Mouse (Mus musculus): Measurements from ENCODE around the gene Olfr418. TPM values are rescaled to one million over a fixed set of nuclear protein-coding genes. Genes with fewer than 3 reads are reported as not detected.
"Not testable (repeated sequence)": the region's sequence is repeated elsewhere in the genome, so short reads cannot be mapped to it uniquely, and the experiment has no call there.

The Olfr418 gene
- not detected in 2 replicates for polyA plus RNA-seq (2014; fragmentation: Nextera tagmentation; extraction: Ambion mirVana)

DNA sequence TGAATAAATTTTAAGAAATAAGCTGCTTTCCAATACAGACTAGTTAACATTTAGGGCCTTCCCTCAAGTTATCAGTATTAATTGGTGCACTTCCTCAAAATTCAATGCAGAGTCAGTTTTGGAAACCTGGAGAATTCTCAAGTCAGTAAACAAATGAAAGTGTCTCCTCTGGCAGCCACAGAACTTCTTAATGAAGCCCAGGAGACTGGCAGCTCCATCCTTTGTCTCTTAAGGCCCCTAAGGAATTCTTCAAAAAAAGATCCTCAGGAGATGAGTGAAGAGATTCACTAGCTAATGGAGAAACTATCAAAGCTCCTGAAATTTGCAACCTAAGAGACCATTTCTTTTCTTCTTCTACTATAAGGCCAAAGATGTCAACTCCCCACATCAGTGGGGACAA is at the start of gene Olfr418:
TSS of gene Olfr418 (plus strand) at position 301 of the 400 bp plus-strand sequence.
- H3K4me1 ChIP-seq (ENCODE audit: control insufficient read depth, insufficient read depth, low read length) = no peaks in the 10 kb centered on the region
- DNase-seq (ENCODE audit: low spot score, missing footprints) = no peak
- ATAC-seq (ENCODE audit: low FRiP score) = no peak
- H3K9me3 ChIP-seq (ENCODE audit: control insufficient read depth, low read length) = no peaks in the 10 kb centered on the region
- H3K27ac ChIP-seq (ENCODE audit: low read depth, low read length) = no peak within 1 kb of the TSS
- no peaks in the 10 kb centered on the region for H3K36me3 ChIP-seq (ENCODE audit: control insufficient read depth, insufficient read depth, low read length)
- H3K4me3 ChIP-seq (ENCODE audit: low read depth, low read length) = no peak within 1 kb of the TSS
- no peak within 1 kb of the TSS for H3K9ac ChIP-seq (ENCODE audit: low read length)
- H3K4me2 ChIP-seq = no peak within 1 kb of the TSS
- H3K27me3 ChIP-seq (ENCODE audit: control insufficient read depth, insufficient read depth, low read length) = no peaks in the 10 kb centered on the region

DNA sequence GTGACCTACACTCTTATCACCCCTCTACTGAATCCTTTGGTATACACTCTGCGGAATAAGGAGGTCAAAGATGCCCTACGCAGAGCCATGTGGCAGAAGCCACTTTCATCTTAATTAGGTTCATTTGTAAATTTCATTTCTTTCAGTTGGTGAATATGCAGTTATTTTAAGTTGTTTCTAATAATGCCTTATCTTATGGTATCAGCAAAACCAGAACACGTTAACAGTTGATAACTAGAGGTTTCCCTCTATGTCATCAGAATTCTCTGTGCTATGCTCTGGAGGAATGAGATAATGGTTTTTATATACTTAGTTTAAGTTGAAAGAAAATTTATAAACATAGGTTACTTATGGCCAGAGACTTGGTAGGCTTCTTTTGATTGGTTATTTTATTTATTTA is 49.3 kb upstream of the Olfr418 start:
- 92% methylated on average over 3 of the region's 3 CpGs for WGBS
- Histone ChIP-seq H3K27ac (ENCODE audit: low read depth, low read length) (no peak overlapping the region), H3K27me3 (ENCODE audit: control insufficient read depth, insufficient read depth, low read length) (no peaks in the 10 kb centered on the region), H3K9me3 (ENCODE audit: control insufficient read depth, low read length) (no peaks in the 10 kb centered on the region), H3K4me2 (no peak overlapping the region), H3K4me1 (ENCODE audit: control insufficient read depth, insufficient read depth, low read length) (no peaks in the 10 kb centered on the region), H3K4me3 (ENCODE audit: low read depth, low read length) (no peak overlapping the region), H3K36me3 (ENCODE audit: control insufficient read depth, insufficient read depth, low read length) (no peaks in the 10 kb centered on the region), H3K9ac (ENCODE audit: low read length) (no peak overlapping the region)
- ATAC-seq (ENCODE audit: low FRiP score) (no peak), DNase-seq (ENCODE audit: low spot score, missing footprints) (no peak)

DNA sequence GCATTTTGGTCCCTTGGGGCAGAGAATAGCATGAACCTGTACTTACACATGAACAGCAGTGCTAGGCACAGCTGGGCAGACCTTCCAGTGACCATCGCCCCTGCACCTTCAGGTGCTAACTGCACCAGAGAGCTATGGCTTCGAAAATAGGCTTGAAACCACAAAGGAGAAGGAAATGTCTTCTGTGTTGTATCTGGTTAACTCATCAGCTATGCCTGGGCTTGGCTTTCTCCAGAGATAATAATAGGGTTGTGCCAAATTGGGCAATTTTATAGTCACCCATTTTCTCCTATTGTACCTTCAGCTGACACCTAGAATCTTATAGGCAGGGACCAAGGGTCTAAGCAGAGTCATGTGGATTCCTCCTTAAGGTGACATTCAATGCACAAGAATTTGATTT is 38.7 kb upstream of the Olfr418 start, which contains the start of gene Fcer1a:
TSS of gene Fcer1a (minus strand) at position 134 of the 400 bp plus-strand sequence.
- Histone ChIP-seq H3K4me3 (ENCODE audit: low read depth, low read length) (no peak within 1 kb of the TSS), H3K36me3 (ENCODE audit: control insufficient read depth, insufficient read depth, low read length) (no peaks in the 10 kb centered on the region), H3K4me1 (ENCODE audit: control insufficient read depth, insufficient read depth, low read length) (no peaks in the 10 kb centered on the region), H3K9ac (ENCODE audit: low read length) (no peak within 1 kb of the TSS), H3K4me2 (no peak within 1 kb of the TSS), H3K9me3 (ENCODE audit: control insufficient read depth, low read length) (no peaks in the 10 kb centered on the region), H3K27ac (ENCODE audit: low read depth, low read length) (no peak within 1 kb of the TSS), H3K27me3 (ENCODE audit: control insufficient read depth, insufficient read depth, low read length) (no peaks in the 10 kb centered on the region)
- no peak for DNase-seq (ENCODE audit: low spot score, missing footprints)
- 88% methylated on average over 2 of the region's 2 CpGs for WGBS
- ATAC-seq (ENCODE audit: low FRiP score) = no peak

DNA sequence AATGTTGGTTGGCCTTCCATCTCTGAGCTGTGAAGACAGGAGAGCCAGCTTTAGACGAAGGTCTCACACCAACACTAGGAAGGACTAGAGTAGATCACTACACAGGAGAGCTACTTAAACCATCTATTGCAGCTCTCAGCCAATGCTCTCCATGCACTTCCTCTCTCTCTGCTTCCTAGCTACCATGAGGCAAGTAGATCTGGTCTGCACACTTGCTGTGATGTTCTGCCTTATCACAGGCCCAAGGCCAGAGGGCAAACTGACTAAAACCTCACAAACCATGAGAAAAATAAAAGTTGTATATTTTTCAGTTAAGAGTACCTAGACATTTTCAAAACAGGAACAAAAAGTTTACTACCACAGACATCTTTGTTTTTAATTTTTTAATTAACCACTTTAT is 28.8 kb upstream of the Olfr418 start:
- not testable (repeated sequence) for H3K27me3 ChIP-seq (ENCODE audit: control insufficient read depth, insufficient read depth, low read length); H3K4me3 ChIP-seq (ENCODE audit: low read depth, low read length); H3K9ac ChIP-seq (ENCODE audit: low read length); H3K9me3 ChIP-seq (ENCODE audit: control insufficient read depth, low read length); H3K36me3 ChIP-seq (ENCODE audit: control insufficient read depth, insufficient read depth, low read length); H3K4me2 ChIP-seq; ATAC-seq (ENCODE audit: low FRiP score); H3K4me1 ChIP-seq (ENCODE audit: control insufficient read depth, insufficient read depth, low read length); DNase-seq (ENCODE audit: low spot score, missing footprints); H3K27ac ChIP-seq (ENCODE audit: low read depth, low read length)
- WGBS = 95% methylated on average over 1 of the region's 1 CpGs

DNA sequence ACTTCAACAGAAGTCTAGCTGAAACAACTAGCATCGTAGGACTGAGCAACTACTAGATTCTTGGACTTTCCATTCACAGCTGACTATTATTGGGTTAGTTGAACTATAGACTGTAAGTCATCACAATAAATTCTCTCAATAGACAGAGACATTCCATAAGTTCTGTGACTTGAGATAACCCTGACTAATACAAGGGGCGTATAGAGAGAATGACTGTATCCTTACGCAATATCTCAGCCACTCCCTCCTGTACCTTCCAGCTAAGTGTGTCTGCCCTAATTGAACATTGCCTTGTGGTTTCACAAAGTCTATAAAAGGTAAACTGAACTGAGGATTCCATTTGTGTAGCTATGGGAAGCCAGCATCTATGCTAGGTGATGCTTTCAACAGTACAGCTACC is 15.9 kb upstream of the Olfr418 start:
- DNase-seq (ENCODE audit: low spot score, missing footprints) = no peak
- H3K9ac ChIP-seq (ENCODE audit: low read length) = no peak overlapping the region
- no peak for ATAC-seq (ENCODE audit: low FRiP score)
- H3K9me3 ChIP-seq (ENCODE audit: control insufficient read depth, low read length) = no peaks in the 10 kb centered on the region
- no peaks in the 10 kb centered on the region for H3K4me1 ChIP-seq (ENCODE audit: control insufficient read depth, insufficient read depth, low read length)
- H3K4me2 ChIP-seq = no peak overlapping the region
- 91% methylated on average over 3 of the region's 3 CpGs for WGBS
- H3K27ac ChIP-seq (ENCODE audit: low read depth, low read length) = no peak overlapping the region
- no peaks in the 10 kb centered on the region for H3K36me3 ChIP-seq (ENCODE audit: control insufficient read depth, insufficient read depth, low read length)
- H3K27me3 ChIP-seq (ENCODE audit: control insufficient read depth, insufficient read depth, low read length) = no peaks in the 10 kb centered on the region
- H3K4me3 ChIP-seq (ENCODE audit: low read depth, low read length) = no peak overlapping the region

DNA sequence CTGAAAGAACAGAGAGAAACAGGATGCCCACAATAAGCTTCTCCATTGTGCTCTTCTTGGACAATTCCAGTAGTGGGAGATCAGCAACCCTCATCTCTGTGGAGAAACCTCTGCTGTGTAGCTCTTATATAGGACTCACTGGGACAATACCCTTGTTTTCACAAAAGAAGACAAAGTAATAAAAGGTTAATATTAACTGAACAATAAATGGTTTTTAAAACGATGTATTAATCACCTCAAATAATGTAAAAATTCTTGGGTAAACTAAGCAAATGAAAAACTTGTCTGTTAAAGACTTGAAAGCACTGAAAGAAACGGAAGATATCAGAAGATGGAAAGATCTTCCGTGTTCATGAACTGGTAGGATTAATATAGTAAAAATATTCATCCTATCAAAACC is 11.9 kb downstream of the Olfr418 start, which contains the start of gene Mptx2:
TSS of gene Mptx2 (minus strand) at position 101 of the 400 bp plus-strand sequence.
- H3K4me3 ChIP-seq (ENCODE audit: low read depth, low read length) = no peak within 1 kb of the TSS
- 77% methylated on average over 3 of the region's 3 CpGs for whole genome bisulfite sequencing
- no peak for DNase-seq (ENCODE audit: low spot score, missing footprints)

DNA sequence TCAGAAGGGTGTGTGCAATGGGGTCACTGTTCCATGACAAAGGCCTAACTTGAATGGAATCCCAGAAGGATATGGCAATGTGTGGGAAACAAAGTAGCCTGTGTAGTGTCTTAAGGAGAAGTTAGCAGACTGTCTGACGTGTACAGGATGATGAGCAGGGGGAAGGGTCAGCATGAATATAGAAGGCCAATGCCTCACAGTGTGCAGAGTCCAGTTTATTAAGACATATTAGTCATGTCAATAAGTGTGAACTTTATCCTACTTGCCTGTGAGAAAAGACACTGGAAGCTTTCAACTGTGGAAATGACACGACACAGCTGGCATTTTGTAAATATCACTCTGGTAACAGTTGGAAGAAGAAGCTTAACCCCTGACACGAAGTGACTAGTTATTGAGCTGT is 37.0 kb downstream of the Olfr418 start:
- H3K4me2 ChIP-seq; H3K27ac ChIP-seq (ENCODE audit: low read depth, low read length); H3K4me3 ChIP-seq (ENCODE audit: low read depth, low read length); H3K4me1 ChIP-seq (ENCODE audit: control insufficient read depth, insufficient read depth, low read length); H3K36me3 ChIP-seq (ENCODE audit: control insufficient read depth, insufficient read depth, low read length); H3K9me3 ChIP-seq (ENCODE audit: control insufficient read depth, low read length); ATAC-seq (ENCODE audit: low FRiP score); DNase-seq (ENCODE audit: low spot score, missing footprints); H3K9ac ChIP-seq (ENCODE audit: low read length); H3K27me3 ChIP-seq (ENCODE audit: control insufficient read depth, insufficient read depth, low read length): not testable (repeated sequence)
- WGBS = 55% methylated on average over 3 of the region's 3 CpGs

More for the DNA sequence above, 11.9 kb downstream of the Olfr418 start, which contains the start of gene Mptx2:
- ATAC-seq (ENCODE audit: low FRiP score) = no peak
- H3K36me3 ChIP-seq (ENCODE audit: control insufficient read depth, insufficient read depth, low read length) = no peaks in the 10 kb centered on the region
- no peak within 1 kb of the TSS for H3K4me2 ChIP-seq
- no peaks in the 10 kb centered on the region for H3K9me3 ChIP-seq (ENCODE audit: control insufficient read depth, low read length)
- H3K9ac ChIP-seq (ENCODE audit: low read length) = no peak within 1 kb of the TSS
- H3K4me1 ChIP-seq (ENCODE audit: control insufficient read depth, insufficient read depth, low read length) = no peaks in the 10 kb centered on the region
- H3K27ac ChIP-seq (ENCODE audit: low read depth, low read length) = no peak within 1 kb of the TSS
- H3K27me3 ChIP-seq (ENCODE audit: control insufficient read depth, insufficient read depth, low read length) = no peaks in the 10 kb centered on the region

DNA sequence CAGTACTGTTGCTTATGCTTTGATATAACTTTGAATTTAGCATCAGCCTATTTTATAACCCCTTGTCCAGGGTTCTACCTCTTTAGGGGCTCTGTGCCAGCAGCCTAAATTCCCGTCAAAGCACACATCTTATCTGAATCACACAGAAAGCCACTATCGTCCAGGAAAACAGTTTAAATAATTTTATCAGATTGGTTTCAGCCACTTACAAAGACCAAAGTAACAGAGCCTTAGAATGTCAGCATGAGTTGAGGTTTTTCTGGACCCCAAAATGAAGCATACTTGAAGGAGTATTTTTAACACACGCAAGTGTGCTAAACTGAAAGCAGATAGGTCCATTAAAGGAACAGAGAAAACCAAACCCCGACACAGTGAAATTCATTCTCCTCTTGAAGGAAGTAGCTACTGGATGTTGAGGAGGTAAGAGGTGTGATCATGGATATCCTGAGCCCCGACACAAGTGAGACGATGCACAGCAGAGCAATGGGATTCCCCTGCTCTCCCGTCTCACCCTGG is 47.8 kb downstream of the Olfr418 start:
- 91% methylated on average over 7 of the region's 7 CpGs for WGBS
- H3K4me1 ChIP-seq (ENCODE audit: control insufficient read depth, insufficient read depth, low read length); H3K9me3 ChIP-seq (ENCODE audit: control insufficient read depth, low read length); H3K27ac ChIP-seq (ENCODE audit: low read depth, low read length); DNase-seq (ENCODE audit: low spot score, missing footprints); ATAC-seq (ENCODE audit: low FRiP score); H3K9ac ChIP-seq (ENCODE audit: low read length); H3K27me3 ChIP-seq (ENCODE audit: control insufficient read depth, insufficient read depth, low read length); H3K4me3 ChIP-seq (ENCODE audit: low read depth, low read length); H3K4me2 ChIP-seq; H3K36me3 ChIP-seq (ENCODE audit: control insufficient read depth, insufficient read depth, low read length): not testable (repeated sequence)

DNA sequence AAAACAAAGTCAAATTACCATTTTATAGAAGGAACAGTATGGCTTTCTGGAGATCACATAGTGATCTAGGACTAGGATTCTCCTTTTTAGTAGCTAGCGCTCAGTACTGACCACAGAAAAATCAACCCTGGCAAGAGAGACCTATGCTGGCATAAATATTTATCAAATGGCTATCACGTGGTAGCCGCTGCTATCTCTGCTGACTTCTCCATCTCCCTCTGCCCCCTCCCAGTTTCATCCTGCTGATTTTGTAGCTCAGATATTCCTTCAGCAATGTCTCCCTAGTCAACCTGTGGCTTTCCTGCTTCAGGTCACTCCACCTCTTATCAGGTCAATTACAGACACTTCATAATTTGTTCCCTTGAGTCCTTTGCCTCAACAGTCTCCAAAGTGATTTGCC is 49.9 kb downstream of the Olfr418 start:
- no peak overlapping the region for H3K4me2 ChIP-seq
- no peaks in the 10 kb centered on the region for H3K4me1 ChIP-seq (ENCODE audit: control insufficient read depth, insufficient read depth, low read length)
- no peaks in the 10 kb centered on the region for H3K9me3 ChIP-seq (ENCODE audit: control insufficient read depth, low read length)
- no peaks in the 10 kb centered on the region for H3K36me3 ChIP-seq (ENCODE audit: control insufficient read depth, insufficient read depth, low read length)
- no peaks in the 10 kb centered on the region for H3K27me3 ChIP-seq (ENCODE audit: control insufficient read depth, insufficient read depth, low read length)
- H3K27ac ChIP-seq (ENCODE audit: low read depth, low read length) = no peak overlapping the region
- no peak for DNase-seq (ENCODE audit: low spot score, missing footprints)
- no peak overlapping the region for H3K9ac ChIP-seq (ENCODE audit: low read length)
- whole genome bisulfite sequencing = 92% methylated on average over 3 of the region's 3 CpGs
- H3K4me3 ChIP-seq (ENCODE audit: low read depth, low read length) = no peak overlapping the region
- no peak for ATAC-seq (ENCODE audit: low FRiP score)
